Mouse (Mus musculus) heart, postnatal 0 days (tissue): ENCODE data around the gene Trim16. TPM values are rescaled to one million over a fixed set of nuclear protein-coding genes. Genes with fewer than 3 reads are reported as not detected.

ENCODE experiments used
- ATAC-seq: fragments of 200-750 bp; cut with Nextera tagmentation; 2 replicates; pipeline ENCODE4 v1.8.0; 2017; ENCODE audit warnings: low read depth, moderate number of reproducible peaks, moderate library complexity; ENCODE audit not compliant: insufficient read depth
- DNase-seq: peaks from one replicate; pipeline ENCODE4 v3.0.0-alpha.2; 2016; ENCODE audit warnings: low spot score
- H3K27ac ChIP-seq: fragments of 300-500 bp; sonication (generic); 2 replicates; pipeline ENCODE4 v1.5.1; 2014; ENCODE audit warnings: low read depth, mild to moderate bottlenecking
- H3K27me3 ChIP-seq: fragments of 300-500 bp; sonication (generic); 2 replicates; pipeline ENCODE4 v1.6.1; 2014; ENCODE audit warnings: low read length, mixed read lengths; ENCODE audit not compliant: control insufficient read depth, insufficient read depth
- H3K36me3 ChIP-seq: fragments of 300-500 bp; sonication (generic); replicated peaks from 2 replicates; pipeline ENCODE4 v1.6.1; 2014; ENCODE audit warnings: low read length, mixed read lengths; ENCODE audit not compliant: control insufficient read depth, insufficient read depth
- H3K4me1 ChIP-seq: fragments of 300-500 bp; sonication (generic); 2 replicates; pipeline ENCODE4 v1.6.1; 2014; ENCODE audit warnings: antibody characterized with exemption; ENCODE audit not compliant: control insufficient read depth, insufficient read depth
- H3K4me2 ChIP-seq: fragments of 300-500 bp; sonication (generic); 2 replicates; pipeline ENCODE4 v1.6.1; 2014; ENCODE audit warnings: low read depth, mild to moderate bottlenecking, low read length, moderate library complexity
- H3K4me3 ChIP-seq: fragments of 300-500 bp; sonication (generic); 2 replicates; pipeline ENCODE4 v1.5.1; 2014; ENCODE audit warnings: low read depth, low read length
- H3K9ac ChIP-seq: fragments of 300-500 bp; sonication (generic); replicated peaks from 2 replicates; pipeline ENCODE4 v1.6.1; 2014; ENCODE audit warnings: low read depth, low read length, mixed read lengths
- H3K9me3 ChIP-seq: fragments of 300-500 bp; sonication (generic); replicated peaks from 2 replicates; pipeline ENCODE4 v1.6.1; 2016; ENCODE audit warnings: low read length; ENCODE audit not compliant: control insufficient read depth
- CTCF ChIP-seq: IDR thresholded peaks from 2 replicates; pipeline ENCODE4 v1.5.1; 2016; ENCODE audit warnings: antibody characterized with exemption, control low read depth, low read depth
- EP300 ChIP-seq: IDR thresholded peaks from 2 replicates; pipeline ENCODE4 v1.6.1; 2016; ENCODE audit warnings: antibody characterized with exemption, low read depth
- WGBS: fragments of 180-500 bp; shearing (Covaris S2); extraction: QIAGEN DNeasy Blood & Tissue Kit; methylation state at CpG from one replicate; pipeline ENCODE4 v1.1.7; 2014; 5-methylcytosine and 5-hydroxymethylcytosine counted together
- polyA plus RNA-seq: library from polyadenylated mRNA; unstranded; fragments of >200 nt; fragmentation: Nextera tagmentation; extraction: Ambion mirVana; gene quantifications from 2 replicates; pipeline ENCODE4 v1.2.1, GENCODE M21; 2015
- total RNA-seq: library from RNA; depleted of rRNA; stranded (reverse); fragments of >200 nt; gene quantifications from 2 replicates; pipeline ENCODE4 v1.2.3, GENCODE M21; 2014; ENCODE audit warnings: low replicate concordance

The Trim16 gene
- total and polyA plus RNA-seq, 2 experiments from 2014 or later = 4.0 to 4.5 TPM

- no peak for DNase-seq
- Histone ChIP-seq H3K9me3 (0 out of 2 replicates have a peak, but pooled peaks cover 6% of the 10 kb centered on the region), H3K4me1 (no peaks in the 10 kb centered on the region), H3K9ac (no peak overlapping the region), H3K27ac (no peak overlapping the region), H3K4me2 (no peak overlapping the region), H3K4me3 (no peak overlapping the region), H3K36me3 (no peaks in the 10 kb centered on the region), H3K27me3 (no peaks in the 10 kb centered on the region)
- WGBS = 80% methylated on average over 2 of the region's 2 CpGs
- TF ChIP-seq CTCF (no peak), EP300 (no peak)
- no peak for ATAC-seq
Measured at GRCm38 (mm10) chr11:62807965-62808364, 12.1 kb upstream of the Trim16 start.

GRCm38 (mm10) chr11:62809201-62809600 is 10.8 kb upstream of the Trim16 start:
- DNase-seq = no peak
- H3K4me3 ChIP-seq = no peak overlapping the region
- no peak overlapping the region for H3K4me2 ChIP-seq
- ATAC-seq = no peak
- H3K27me3 ChIP-seq = no peaks in the 10 kb centered on the region
- H3K9me3 ChIP-seq = 0 out of 2 replicates have a peak, but pooled peaks cover 6% of the 10 kb centered on the region
- no peaks in the 10 kb centered on the region for H3K36me3 ChIP-seq
- H3K9ac ChIP-seq = no peak overlapping the region
- TF ChIP-seq CTCF = peak; percentile 68
- no peak for TF ChIP-seq EP300
- H3K27ac ChIP-seq = no peak overlapping the region
- no peaks in the 10 kb centered on the region; the same call in 1 of the 2 replicates for H3K4me1 ChIP-seq
- WGBS = 57% methylated on average over 4 of the region's 4 CpGs

GRCm38 (mm10) chr11:62812268-62812667 is 7.8 kb upstream of the Trim16 start:
- WGBS = 84% methylated on average over 6 of the region's 6 CpGs
- no peak for TF ChIP-seq EP300
- no peak for TF ChIP-seq CTCF
- no peak overlapping the region for H3K4me2 ChIP-seq
- no peak for ATAC-seq
- no peak overlapping the region for H3K27ac ChIP-seq
- H3K4me3 ChIP-seq = no peak overlapping the region
- no peaks in the 10 kb centered on the region for H3K27me3 ChIP-seq
- no peaks in the 10 kb centered on the region for H3K36me3 ChIP-seq
- DNase-seq = no peak
- H3K4me1 ChIP-seq = no peaks in the 10 kb centered on the region; the same call in 1 of the 2 replicates
- H3K9me3 ChIP-seq = no peaks in the 10 kb centered on the region
- H3K9ac ChIP-seq = no peak overlapping the region

DNA sequence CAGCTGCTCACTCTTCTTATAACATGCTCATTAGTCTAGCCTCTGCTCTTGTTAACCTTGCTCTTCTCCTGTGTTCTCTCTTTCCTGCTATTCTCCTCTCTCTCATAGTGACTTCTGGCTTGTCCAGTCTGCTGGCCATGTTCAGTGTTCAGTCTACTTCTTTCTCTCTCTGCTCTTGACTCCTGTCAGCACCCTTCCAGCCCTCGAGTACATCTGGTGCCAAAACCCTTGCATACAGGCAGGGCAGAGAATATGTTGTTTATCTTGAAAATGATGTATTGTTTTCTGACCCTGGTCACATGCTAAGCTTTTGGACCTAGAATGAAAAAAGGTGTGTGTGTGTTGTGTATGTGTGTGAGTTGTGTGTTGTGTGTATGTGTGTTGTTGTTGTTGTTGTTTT is 6.5 kb upstream of the Trim16 start:
- Histone ChIP-seq H3K27ac (no peak overlapping the region), H3K4me3 (no peak overlapping the region), H3K4me2 (no peak overlapping the region), H3K4me1 (no peaks in the 10 kb centered on the region; the same call in 1 of the 2 replicates), H3K36me3 (no peaks in the 10 kb centered on the region), H3K27me3 (no peaks in the 10 kb centered on the region), H3K9me3 (no peaks in the 10 kb centered on the region), H3K9ac (no peak overlapping the region)
- ATAC-seq = peak; percentile 57; the same call in 1 of the 2 replicates
- DNase-seq = peak; percentile 9
- 12% methylated on average over 1 of the region's 1 CpGs for WGBS
- TF ChIP-seq EP300 = no peak
- no peak for TF ChIP-seq CTCF

DNA sequence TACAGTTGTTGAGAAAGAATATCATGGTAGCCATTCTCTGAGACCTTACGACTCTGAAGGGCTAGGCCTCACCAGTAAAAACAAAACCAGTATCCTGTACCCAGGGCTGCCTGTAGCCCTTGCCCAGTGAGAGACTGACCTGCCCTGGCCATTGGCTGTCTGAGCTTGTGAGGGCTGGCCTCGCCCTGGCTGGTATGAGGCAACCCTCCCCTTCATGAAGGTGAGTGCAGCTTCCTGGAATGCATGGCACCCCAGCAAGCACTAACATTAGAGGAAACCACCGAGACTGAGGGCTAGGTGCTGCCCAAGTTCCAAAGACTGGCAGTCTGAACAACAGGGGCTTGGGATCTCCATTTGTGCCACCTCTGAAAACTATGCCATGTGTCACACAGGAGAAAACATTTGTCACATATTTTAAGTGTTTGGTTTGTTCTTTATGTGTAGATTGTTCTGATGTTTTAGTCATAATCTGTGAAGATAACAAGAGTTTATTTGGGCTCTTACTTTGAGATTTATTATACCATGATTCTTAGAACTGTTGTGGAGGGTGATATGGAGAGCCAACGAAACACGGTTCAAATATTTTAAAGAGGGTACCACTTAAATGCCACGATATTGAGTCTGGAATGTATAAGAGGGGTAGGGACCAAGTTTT is 5.9 kb upstream of the Trim16 start:
- H3K27ac ChIP-seq = no peak overlapping the region
- no peaks in the 10 kb centered on the region for H3K9me3 ChIP-seq
- DNase-seq (no peak), ATAC-seq (peak; percentile 41; the same call in 1 of the 2 replicates)
- no peak overlapping the region for H3K4me3 ChIP-seq
- no peaks in the 10 kb centered on the region; the same call in 1 of the 2 replicates for H3K4me1 ChIP-seq
- TF ChIP-seq CTCF (no peak), EP300 (no peak)
- H3K4me2 ChIP-seq = no peak overlapping the region
- H3K36me3 ChIP-seq = no peaks in the 10 kb centered on the region
- 56% methylated on average over 6 of the region's 6 CpGs for WGBS
- no peaks in the 10 kb centered on the region for H3K27me3 ChIP-seq
- H3K9ac ChIP-seq = no peak overlapping the region

DNA sequence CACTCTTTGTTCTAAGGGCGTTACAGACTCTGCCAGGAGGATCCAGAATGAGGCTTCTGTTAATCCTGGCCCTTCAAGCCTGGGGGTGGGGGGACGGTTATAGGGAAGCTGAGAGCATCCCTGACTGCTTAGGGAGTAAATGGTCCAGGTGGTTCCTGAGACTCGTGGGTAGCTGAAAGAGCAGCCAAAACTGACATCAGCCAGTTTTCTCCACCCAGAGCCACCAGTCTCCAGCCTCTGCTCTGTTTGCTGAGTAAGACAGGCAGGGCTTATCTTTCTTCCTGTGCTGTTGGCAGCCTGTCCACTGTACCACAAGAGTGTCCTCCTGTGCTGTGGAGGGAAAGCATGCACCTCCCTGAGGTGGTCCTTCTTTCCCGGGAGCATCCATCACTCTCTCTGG is 5.4 kb upstream of the Trim16 start:
- Histone ChIP-seq H3K9me3 (no peaks in the 10 kb centered on the region), H3K36me3 (no peaks in the 10 kb centered on the region), H3K4me3 (no peak overlapping the region), H3K9ac (no peak overlapping the region), H3K4me1 (peaks cover 4% of the 10 kb centered on the region; the same call in 1 of the 2 replicates), H3K27me3 (no peaks in the 10 kb centered on the region), H3K27ac (no peak overlapping the region), H3K4me2 (no peak overlapping the region)
- no peak for ATAC-seq
- DNase-seq = no peak
- TF ChIP-seq EP300 = no peak
- TF ChIP-seq CTCF = no peak
- 35% methylated on average over 4 of the region's 4 CpGs for WGBS
